Mouse (Mus musculus) heart, postnatal 0 days (tissue): ENCODE measurements around the gene Foxa1.

Experiments used
- CTCF ChIP-seq: IDR thresholded peaks from 2 replicates; pipeline ENCODE4 v1.5.1; 2016; ENCODE audit warnings: antibody characterized with exemption, control low read depth, low read depth
- EP300 ChIP-seq: IDR thresholded peaks from 2 replicates; pipeline ENCODE4 v1.6.1; 2016; ENCODE audit warnings: antibody characterized with exemption, low read depth

DNA sequence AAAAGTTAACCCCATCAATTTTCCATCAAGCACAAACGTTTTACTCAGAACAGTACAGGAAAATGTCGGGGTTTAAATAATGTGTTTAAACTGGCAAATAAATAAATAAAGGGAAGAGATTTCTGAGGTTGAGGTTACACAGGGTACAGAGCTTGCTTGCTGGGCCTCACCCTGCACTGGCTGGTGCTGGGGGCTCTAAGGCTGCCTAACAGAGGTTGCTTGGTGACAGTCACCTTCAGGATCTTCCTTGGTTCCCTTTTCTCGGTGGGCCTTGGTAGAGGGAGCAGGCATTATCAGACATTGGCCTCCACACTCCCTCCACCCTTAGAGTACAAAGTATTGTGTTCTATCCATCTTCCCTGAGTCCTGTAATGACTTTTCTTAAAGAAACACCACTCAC, 5.6 kb upstream of the Foxa1 start:
- TF ChIP-seq CTCF (no peak), EP300 (no peak)
